Mouse (Mus musculus): Measurements from ENCODE around the gene Psd.

Gene Psd

GRCm38 (mm10) chr19:46338331-46338936 is 11.5 kb upstream of the Psd start, which contains the start of gene Cuedc2:
Gene Cuedc2 (minus strand): TSS chr19:46338702.
- peak; percentile 99 for DNase-seq

GRCm38 (mm10) chr19:46337719-46338330 is 10.9 kb upstream of the Psd start:
- peak in 1 of 2 experiments; percentile 33 for DNase-seq

GRCm38 (mm10) chr19:46333906-46334305 is 7.0 kb upstream of the Psd start:
- DNase-seq: peak; percentile 86 to 89

- peak in 1 of 2 experiments; percentile 15 for DNase-seq
Measured at GRCm38 (mm10) chr19:46332721-46333339, 5.9 kb upstream of the Psd start.

- peak in 1 of 2 experiments; percentile 29 for DNase-seq
Measured at GRCm38 (mm10) chr19:46331936-46332335, 5.0 kb upstream of the Psd start.

GRCm38 (mm10) chr19:46331326-46331725 is 4.4 kb upstream of the Psd start:
- DNase-seq: peak in 1 of 2 experiments; percentile 19

- peak in 1 of 2 experiments; percentile 15 for DNase-seq
Measured at GRCm38 (mm10) chr19:46330696-46331095, 3.7 kb upstream of the Psd start.

GRCm38 (mm10) chr19:46329951-46330350 is 3.0 kb upstream of the Psd start:
- peak; percentile 88 to 90 for DNase-seq

- DNase-seq: peak; percentile 74 to 76
Measured at GRCm38 (mm10) chr19:46329031-46329641, 2.2 kb upstream of the Psd start.

- peak; percentile 96 for DNase-seq
Measured at GRCm38 (mm10) chr19:46328081-46329030, 1.4 kb upstream of the Psd start, which contains the start of gene Fbxl15. Gene Fbxl15 (plus strand): TSS chr19:46328184.

GRCm38 (mm10) chr19:46327531-46328064 is 642 bp upstream of the Psd start:
- peak in 1 of 2 experiments; percentile 22 for DNase-seq

GRCm38 (mm10) chr19:46326019-46326755 is 769 bp downstream of the Psd start:
- peak; percentile 58 to 63 for DNase-seq

- DNase-seq: no peak
Measured at GRCm38 (mm10) chr19:46324918-46325317, 2.0 kb downstream of the Psd start.

GRCm38 (mm10) chr19:46324366-46324765 is 2.6 kb downstream of the Psd start:
- DNase-seq: no peak

- DNase-seq: no peak
Measured at GRCm38 (mm10) chr19:46323716-46324115, 3.2 kb downstream of the Psd start.

GRCm38 (mm10) chr19:46322996-46323572 is 3.9 kb downstream of the Psd start:
- DNase-seq: no peak

- peak; percentile 48 to 50 for DNase-seq
Measured at GRCm38 (mm10) chr19:46322144-46322995, 4.6 kb downstream of the Psd start.

GRCm38 (mm10) chr19:46321101-46321943 is 5.6 kb downstream of the Psd start:
- peak; percentile 78 to 79 for DNase-seq
